Mouse (Mus musculus): ENCODE results near the gene Sspo.

Sspo gene

GRCm38 (mm10) chr6:48540721-48541120 lies 92.7 kb downstream of the Sspo start:
- DNase-seq (ENCODE audit: low spot score), result no peak

- peak; percentile 48 for DNase-seq (ENCODE audit: low spot score)
Observed at GRCm38 (mm10) chr6:48541560-48542450, 93.8 kb downstream of the Sspo start.

GRCm38 (mm10) chr6:48542631-48543030 lies 94.6 kb downstream of the Sspo start:
- DNase-seq (ENCODE audit: low spot score), result no peak

GRCm38 (mm10) chr6:48545251-48545650 lies 97.2 kb downstream of the Sspo start:
- no peak for DNase-seq (ENCODE audit: low spot score)

GRCm38 (mm10) chr6:48546271-48546670 lies 98.2 kb downstream of the Sspo start:
- DNase-seq (ENCODE audit: low spot score), result no peak

- DNase-seq (ENCODE audit: low spot score), result no peak
Observed at GRCm38 (mm10) chr6:48546858-48547257, 98.8 kb downstream of the Sspo start.

GRCm38 (mm10) chr6:48548314-48548713 lies 100.3 kb downstream of the Sspo start:
- DNase-seq (ENCODE audit: low spot score), result no peak

Data from urinary bladder, postnatal 25 days (tissue).